Mouse (Mus musculus) hindbrain, postnatal 0 days (tissue): ENCODE measurements around the gene Cdr2. TPM values are rescaled to one million over a fixed set of nuclear protein-coding genes. Genes with fewer than 3 reads are reported as not detected.

Experiments used
- ATAC-seq: fragments of 200-750 bp; cut with Nextera tagmentation; 2 replicates; pipeline ENCODE4 v1.8.0; 2017; ENCODE audit warnings: mild to moderate bottlenecking, moderate TSS enrichment, moderate library complexity
- DNase-seq: peaks from one replicate; pipeline ENCODE4 v3.0.0-alpha.2; 2015; ENCODE audit warnings: low spot score
- H3K27ac ChIP-seq: fragments of 300-500 bp; sonication (generic); 2 replicates; pipeline ENCODE4 v1.5.1; 2014; ENCODE audit warnings: mild to moderate bottlenecking
- H3K27me3 ChIP-seq: fragments of 300-500 bp; sonication (generic); 2 replicates; pipeline ENCODE4 v1.6.1; 2014; ENCODE audit warnings: low read length, mixed read lengths; ENCODE audit not compliant: insufficient read depth
- H3K36me3 ChIP-seq: fragments of 300-500 bp; sonication (generic); 2 replicates; pipeline ENCODE4 v1.6.1; 2014; ENCODE audit warnings: low read length, mixed read lengths; ENCODE audit not compliant: insufficient read depth
- H3K4me1 ChIP-seq: fragments of 300-500 bp; sonication (generic); 2 replicates; pipeline ENCODE4 v1.6.1; 2014; ENCODE audit warnings: antibody characterized with exemption, low read length, mixed read lengths; ENCODE audit not compliant: insufficient read depth
- H3K4me2 ChIP-seq: fragments of 300-500 bp; sonication (generic); 2 replicates; pipeline ENCODE4 v1.6.1; 2014; ENCODE audit warnings: low read depth, mild to moderate bottlenecking, low read length, moderate library complexity, mixed read lengths
- H3K4me3 ChIP-seq: fragments of 300-500 bp; sonication (generic); 2 replicates; pipeline ENCODE4 v1.5.1; 2014; ENCODE audit warnings: low read length
- H3K9ac ChIP-seq: fragments of 300-500 bp; sonication (generic); replicated peaks from 2 replicates; pipeline ENCODE4 v1.6.1; 2014; ENCODE audit warnings: mild to moderate bottlenecking, low read length, moderate library complexity, mixed read lengths
- H3K9me3 ChIP-seq: fragments of 300-500 bp; sonication (generic); 2 replicates; pipeline ENCODE4 v1.6.1; 2016; ENCODE audit warnings: low read length, mixed read lengths
- CTCF ChIP-seq: IDR thresholded peaks from 2 replicates; pipeline ENCODE4 v1.5.1; 2016; ENCODE audit warnings: antibody characterized with exemption, control low read depth, low read depth
- WGBS: fragments of 180-500 bp; shearing (Covaris S2); extraction: QIAGEN DNeasy Blood & Tissue Kit; methylation state at CpG from one replicate; pipeline ENCODE4 v1.1.7; 2014; 5-methylcytosine and 5-hydroxymethylcytosine counted together
- polyA plus RNA-seq: library from polyadenylated mRNA; unstranded; fragments of >200 nt; fragmentation: Nextera tagmentation; extraction: Ambion mirVana; gene quantifications from 2 replicates; pipeline ENCODE4 v1.2.1, GENCODE M21; 2015
- total RNA-seq: library from RNA; depleted of rRNA; stranded (reverse); fragments of >200 nt; gene quantifications from 2 replicates; pipeline ENCODE4 v1.2.3, GENCODE M21; 2014

Cdr2 gene
- total and polyA plus RNA-seq, 2 experiments from 2014 or later = 11.2 to 24.6 TPM

DNA sequence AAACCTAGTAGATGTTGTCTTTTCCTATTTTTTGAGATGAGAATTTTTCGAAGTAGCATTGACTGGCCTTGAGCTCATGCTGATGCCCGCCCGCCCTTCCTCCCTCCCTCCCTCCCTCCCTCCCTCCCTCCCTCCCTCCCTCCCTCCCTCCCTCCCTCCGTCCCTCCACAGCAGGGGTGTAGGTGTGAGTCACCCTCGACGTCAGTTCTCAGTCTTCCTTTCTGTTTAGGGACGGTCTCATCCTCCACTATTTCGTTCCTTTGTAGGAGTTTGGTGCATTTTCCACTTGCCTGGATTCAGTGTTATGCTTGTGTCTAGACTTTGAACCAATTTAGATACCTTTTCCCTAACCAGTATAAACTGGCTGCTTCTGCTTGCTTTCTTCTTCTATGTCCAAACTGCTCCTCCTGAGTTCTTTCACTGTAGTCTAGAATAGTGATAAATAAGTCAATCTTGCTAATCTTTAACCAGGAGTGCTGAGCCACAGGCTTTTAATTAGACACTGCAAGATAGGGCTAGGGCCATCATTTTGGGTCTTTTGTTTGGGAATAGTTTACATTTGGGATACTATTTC is 38.1 kb downstream of the Cdr2 start:
- Histone ChIP-seq H3K27ac (no peak overlapping the region), H3K4me1 (no peaks in the 10 kb centered on the region), H3K9ac (no peak overlapping the region), H3K4me2 (no peak overlapping the region), H3K9me3 (no peaks in the 10 kb centered on the region), H3K27me3 (no peaks in the 10 kb centered on the region), H3K4me3 (no peak overlapping the region), H3K36me3 (peaks cover 50% of the 10 kb centered on the region)
- TF ChIP-seq CTCF = no peak
- 78% methylated on average over 7 of the region's 8 CpGs for WGBS
- ATAC-seq (no peak), DNase-seq (no peak)

DNA sequence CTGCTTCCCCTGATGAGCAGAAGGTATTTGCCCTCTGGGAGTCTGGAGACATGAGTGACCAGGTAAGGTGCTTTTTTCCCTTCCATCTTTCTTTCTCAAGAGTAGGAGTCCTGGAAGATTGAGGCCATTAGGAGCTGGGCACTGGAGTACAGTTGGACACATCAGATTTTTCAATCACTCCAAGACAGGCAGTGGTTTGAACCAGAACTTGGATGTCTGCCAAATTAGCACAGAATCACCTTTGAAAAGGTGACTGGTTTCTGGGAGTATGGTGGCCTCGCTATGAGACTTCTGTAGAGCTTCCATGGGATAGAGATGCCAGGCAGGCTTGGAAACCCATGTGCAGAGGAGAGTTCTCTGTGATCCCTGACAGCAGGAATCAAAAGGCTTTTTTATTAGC is 39.6 kb downstream of the Cdr2 start:
- Histone ChIP-seq H3K27me3 (no peaks in the 10 kb centered on the region), H3K4me3 (no peak overlapping the region), H3K4me2 (no peak overlapping the region), H3K9ac (no peak overlapping the region), H3K9me3 (no peaks in the 10 kb centered on the region), H3K27ac (no peak overlapping the region), H3K4me1 (no peaks in the 10 kb centered on the region), H3K36me3 (peaks cover 61% of the 10 kb centered on the region)
- ATAC-seq (no peak), DNase-seq (no peak)
- no peak for TF ChIP-seq CTCF
- WGBS = 81% methylated on average over 1 of the region's 1 CpGs

DNA sequence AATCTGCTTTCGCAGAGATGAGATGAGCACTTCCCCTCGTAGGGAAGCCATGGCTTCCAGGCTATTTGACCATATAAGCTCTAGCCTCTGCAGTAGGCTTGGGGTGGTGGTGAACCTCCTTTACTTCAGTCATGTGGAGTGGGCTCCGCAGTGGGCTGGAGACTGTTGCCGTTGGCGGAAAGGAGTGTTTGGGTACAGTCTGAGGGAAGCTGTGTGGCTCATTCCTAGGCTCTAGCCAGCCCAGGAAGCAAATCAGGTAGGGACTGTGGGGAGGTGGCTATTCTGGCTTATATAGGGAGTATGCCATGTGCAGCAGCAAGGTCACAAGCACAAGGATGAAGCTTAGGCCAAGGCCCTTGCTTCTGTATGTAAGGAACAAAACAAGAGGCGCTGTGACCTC is 40.9 kb downstream of the Cdr2 start:
- TF ChIP-seq CTCF = no peak
- ATAC-seq (no peak), DNase-seq (no peak)
- no peak overlapping the region for H3K4me2 ChIP-seq
- no peaks in the 10 kb centered on the region for H3K27me3 ChIP-seq
- peaks cover 69% of the 10 kb centered on the region for H3K36me3 ChIP-seq
- H3K27ac ChIP-seq = no peak overlapping the region
- WGBS = 96% methylated on average over 6 of the region's 6 CpGs
- H3K9ac ChIP-seq = no peak overlapping the region
- no peaks in the 10 kb centered on the region for H3K9me3 ChIP-seq
- no peak overlapping the region for H3K4me3 ChIP-seq
- H3K4me1 ChIP-seq = no peaks in the 10 kb centered on the region

DNA sequence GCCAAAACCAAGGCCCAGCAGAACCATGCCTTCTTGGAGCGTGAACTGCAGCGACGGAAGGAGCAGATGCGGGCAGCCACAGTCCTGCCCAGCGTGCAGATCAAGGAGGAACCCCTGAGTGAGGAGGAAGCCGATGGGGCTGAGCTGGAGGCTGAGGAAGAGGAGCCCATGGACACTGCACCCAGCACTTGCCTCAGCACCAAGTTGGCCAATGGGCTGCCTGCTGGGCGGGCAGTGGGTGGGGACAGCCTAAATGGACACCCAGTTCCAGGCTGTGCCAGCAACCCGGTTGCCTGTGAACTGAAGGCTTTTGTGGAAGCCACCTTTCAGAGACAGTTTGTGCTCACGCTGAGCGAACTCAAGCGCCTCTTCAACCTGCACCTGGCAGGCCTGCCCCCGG is 41.8 kb downstream of the Cdr2 start:
- Histone ChIP-seq H3K4me2 (no peak overlapping the region), H3K9me3 (no peaks in the 10 kb centered on the region), H3K27ac (no peak overlapping the region), H3K36me3 (peaks cover 73% of the 10 kb centered on the region), H3K4me1 (no peaks in the 10 kb centered on the region), H3K4me3 (no peak overlapping the region), H3K27me3 (no peaks in the 10 kb centered on the region), H3K9ac (no peak overlapping the region)
- ATAC-seq (no peak), DNase-seq (no peak)
- TF ChIP-seq CTCF = no peak
- 80% methylated on average over 12 of the region's 12 CpGs for WGBS

DNA sequence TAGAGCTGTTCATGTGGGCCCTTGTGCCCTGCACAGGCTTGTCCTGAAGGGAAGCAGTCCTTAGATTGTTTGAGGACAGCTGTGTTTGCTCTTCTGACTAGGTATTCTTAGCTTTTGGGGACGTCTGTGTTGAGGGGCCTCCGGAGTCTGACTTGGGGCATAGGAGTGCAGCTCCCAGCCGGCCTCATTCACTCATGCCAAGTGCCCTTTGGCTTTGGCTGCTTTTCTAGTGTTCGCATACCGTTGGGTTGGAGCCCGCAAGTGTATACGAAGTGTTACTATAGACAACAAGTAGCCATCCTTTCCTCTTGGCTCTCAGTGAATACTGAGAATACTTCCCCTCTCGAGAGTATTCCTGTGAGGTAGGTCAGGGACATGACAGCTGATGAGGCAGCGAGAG is 43.9 kb downstream of the Cdr2 start:
- no peak overlapping the region for H3K27ac ChIP-seq
- no peaks in the 10 kb centered on the region for H3K27me3 ChIP-seq
- H3K9me3 ChIP-seq = no peaks in the 10 kb centered on the region
- H3K4me1 ChIP-seq = no peaks in the 10 kb centered on the region
- H3K4me2 ChIP-seq = no peak overlapping the region
- peaks cover 74% of the 10 kb centered on the region for H3K36me3 ChIP-seq
- no peak overlapping the region for H3K4me3 ChIP-seq
- no peak for TF ChIP-seq CTCF
- no peak overlapping the region for H3K9ac ChIP-seq
- WGBS = 70% methylated on average over 9 of the region's 9 CpGs
- ATAC-seq (no peak), DNase-seq (no peak)

DNA sequence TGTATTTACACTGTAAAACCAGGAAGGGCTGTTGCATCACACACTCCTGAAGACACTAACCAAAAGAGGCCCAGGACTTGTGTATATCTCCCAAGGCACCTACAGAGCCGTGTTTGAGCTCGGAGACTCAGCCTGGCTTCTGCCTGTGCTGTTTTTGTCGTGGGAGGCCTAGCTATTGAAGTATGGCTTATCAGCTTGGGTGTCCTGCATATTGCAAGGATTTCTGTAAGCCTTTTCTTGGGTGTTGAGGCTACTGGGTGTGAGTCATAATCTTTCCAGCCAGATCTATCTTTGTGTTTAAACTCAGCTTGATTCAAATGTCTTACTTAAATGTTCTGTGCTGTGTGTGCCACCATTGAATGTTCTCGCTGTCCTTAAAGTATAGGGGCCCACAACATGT is 45.6 kb downstream of the Cdr2 start:
- H3K9me3 ChIP-seq = no peaks in the 10 kb centered on the region
- TF ChIP-seq CTCF = no peak
- no peak overlapping the region for H3K4me2 ChIP-seq
- ATAC-seq (no peak), DNase-seq (no peak)
- H3K4me1 ChIP-seq = no peaks in the 10 kb centered on the region
- no peak overlapping the region for H3K27ac ChIP-seq
- peaks cover 70% of the 10 kb centered on the region for H3K36me3 ChIP-seq
- H3K4me3 ChIP-seq = no peak overlapping the region
- no peaks in the 10 kb centered on the region for H3K27me3 ChIP-seq
- no peak overlapping the region for H3K9ac ChIP-seq
- 91% methylated on average over 4 of the region's 4 CpGs for WGBS

DNA sequence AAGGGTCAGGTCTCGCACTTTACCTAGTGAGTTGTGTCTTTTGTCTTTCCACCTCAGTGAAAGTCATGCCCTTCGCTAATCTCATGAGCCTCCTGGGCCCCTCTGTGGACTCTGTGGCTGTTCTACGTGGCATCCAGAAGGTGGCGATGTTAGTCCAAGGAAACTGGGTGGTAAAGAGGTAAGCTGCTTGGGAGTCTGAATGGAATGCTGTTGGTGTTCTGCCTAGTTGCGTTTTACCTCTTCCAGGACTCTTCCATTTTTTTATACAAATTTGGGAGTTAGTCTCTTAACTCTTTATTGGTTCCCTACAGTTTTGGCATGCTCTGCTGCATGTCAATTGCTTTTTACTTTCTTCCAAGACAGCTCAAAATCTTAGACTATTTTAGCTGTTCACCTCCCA is 47.4 kb downstream of the Cdr2 start:
- no peak overlapping the region for H3K9ac ChIP-seq
- ATAC-seq = peak; percentile 39; the same call in 1 of the 2 replicates
- no peak overlapping the region for H3K4me3 ChIP-seq
- no peak overlapping the region for H3K27ac ChIP-seq
- H3K4me2 ChIP-seq = no peak overlapping the region
- WGBS = 28% methylated on average over 5 of the region's 5 CpGs
- H3K36me3 ChIP-seq = peaks cover 73% of the 10 kb centered on the region
- no peaks in the 10 kb centered on the region for H3K9me3 ChIP-seq
- H3K4me1 ChIP-seq = no peaks in the 10 kb centered on the region
- DNase-seq = peak; percentile 75
- TF ChIP-seq CTCF = peak; percentile 83
- no peaks in the 10 kb centered on the region for H3K27me3 ChIP-seq
